Mouse (Mus musculus) forebrain, embryonic 12.5 days (tissue): ENCODE measurements at regions not wholly inside any gene's neighbourhood (a gene's known extent, or its start where the extent isn't known, plus 50 kb on each side); places are given as distances from the start of the nearest gene placed in this dataset.
A peak's percentile ranks its signal among the peaks of the same experiment; 100 is the strongest.

Experiments used
- ATAC-seq: fragments of 200-750 bp; cut with Nextera tagmentation; 2 replicates; pipeline ENCODE4 v1.8.0; 2017; ENCODE audit warnings: moderate TSS enrichment; ENCODE audit not compliant: low FRiP score
- H3K27ac ChIP-seq: fragments of 300-500 bp; sonication (generic); 2 replicates; pipeline ENCODE4 v1.5.1; 2016; ENCODE audit warnings: mild to moderate bottlenecking
- H3K27me3 ChIP-seq: fragments of 300-500 bp; sonication (generic); 2 replicates; pipeline ENCODE4 v1.6.1; 2016; ENCODE audit warnings: mild to moderate bottlenecking
- H3K36me3 ChIP-seq: fragments of 300-500 bp; sonication (generic); replicated peaks from 2 replicates; pipeline ENCODE4 v1.6.1; 2016; ENCODE audit warnings: mild to moderate bottlenecking
- H3K4me1 ChIP-seq: fragments of 300-500 bp; sonication (generic); 2 replicates; pipeline ENCODE4 v1.6.1; 2016
- H3K4me2 ChIP-seq: fragments of 300-500 bp; sonication (generic); 2 replicates; pipeline ENCODE4 v1.6.1; 2016; ENCODE audit warnings: mild to moderate bottlenecking, moderate library complexity
- H3K4me3 ChIP-seq: fragments of 300-500 bp; sonication (generic); replicated peaks from 2 replicates; pipeline ENCODE4 v1.5.1; 2016; ENCODE audit warnings: mild to moderate bottlenecking
- H3K9ac ChIP-seq: fragments of 300-500 bp; sonication (generic); 2 replicates; pipeline ENCODE4 v1.6.1; 2016; ENCODE audit warnings: mild to moderate bottlenecking
- H3K9me3 ChIP-seq: fragments of 300-500 bp; sonication (generic); 2 replicates; pipeline ENCODE4 v1.6.1; 2016
- WGBS: fragments of 180-500 bp; shearing (Covaris S2); methylation state at CpG from one replicate; pipeline ENCODE4 v1.1.7; 2016; 5-methylcytosine and 5-hydroxymethylcytosine counted together

DNA sequence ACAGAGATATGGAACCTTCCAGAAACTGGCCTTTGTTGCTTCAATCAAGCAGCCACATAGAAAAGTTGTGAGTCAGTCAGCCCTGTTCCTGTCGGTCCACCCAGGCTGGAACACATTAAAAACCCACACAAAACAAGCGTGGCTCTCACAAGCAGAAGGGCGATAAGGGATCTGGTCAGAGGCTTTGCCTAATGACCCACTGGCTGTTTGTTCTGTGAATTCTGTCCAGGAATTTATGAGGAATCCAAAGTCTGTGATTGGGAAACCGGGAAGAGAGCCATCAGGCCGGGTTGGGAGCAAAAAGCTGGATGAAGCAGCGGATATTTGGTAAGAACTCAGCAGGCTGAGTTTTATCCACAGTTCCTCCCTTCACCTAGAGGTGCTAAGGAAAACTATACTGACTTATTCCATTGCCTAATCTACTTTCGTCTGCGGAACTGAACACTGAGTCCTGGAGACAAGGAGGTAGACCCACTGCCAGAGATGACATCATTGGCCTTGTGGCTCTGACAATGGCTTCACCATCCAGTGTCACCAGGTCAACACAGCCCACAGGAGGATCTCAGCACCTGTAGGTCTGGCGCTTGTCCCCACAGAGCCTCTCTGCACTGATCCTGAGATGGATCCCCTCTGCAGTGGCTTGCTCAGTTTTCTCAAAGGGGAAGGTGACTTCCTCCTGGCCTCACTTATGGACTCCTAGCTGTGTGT lies 228.5 kb downstream of the Fam43a start:
- no peak overlapping the region for H3K27ac ChIP-seq
- 84% methylated on average over 9 of the region's 9 CpGs for WGBS
- ATAC-seq: no peak
- no peak overlapping the region for H3K4me3 ChIP-seq
- H3K36me3 ChIP-seq: no peaks in the 10 kb centered on the region
- H3K27me3 ChIP-seq: no peaks in the 10 kb centered on the region
- no peaks in the 10 kb centered on the region for H3K4me1 ChIP-seq
- H3K9ac ChIP-seq: no peak overlapping the region
- no peak overlapping the region for H3K4me2 ChIP-seq
- peaks cover 4% of the 10 kb centered on the region; the same call in 1 of the 2 replicates for H3K9me3 ChIP-seq

DNA sequence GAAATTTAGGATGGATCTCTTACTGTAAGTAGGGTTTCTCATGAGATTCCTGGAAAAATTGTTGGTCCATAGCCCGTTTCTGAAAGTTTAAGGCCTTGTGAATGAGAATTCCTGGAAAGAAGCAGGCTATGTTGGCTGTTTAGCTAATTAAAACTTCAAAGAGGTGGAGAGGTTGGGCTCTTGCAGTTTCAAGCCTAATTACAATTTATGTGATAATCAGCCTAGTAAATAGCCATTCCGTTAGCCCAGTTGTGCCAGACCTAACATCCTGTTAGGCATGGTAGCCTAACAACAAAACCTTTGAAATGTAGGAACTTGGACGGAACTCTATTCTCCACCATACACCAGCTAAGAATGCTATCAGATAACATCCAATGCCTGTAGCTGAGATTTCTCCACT lies 235.0 kb downstream of the Fam43a start:
- no peak overlapping the region for H3K4me3 ChIP-seq
- no peak overlapping the region for H3K27ac ChIP-seq
- H3K4me2 ChIP-seq: no peak overlapping the region
- no peaks in the 10 kb centered on the region for H3K4me1 ChIP-seq
- 42% methylated on average over 3 of the region's 3 CpGs for WGBS
- H3K27me3 ChIP-seq: no peaks in the 10 kb centered on the region
- peaks cover 4% of the 10 kb centered on the region; the same call in 1 of the 2 replicates for H3K9me3 ChIP-seq
- ATAC-seq: no peak
- no peaks in the 10 kb centered on the region for H3K36me3 ChIP-seq
- H3K9ac ChIP-seq: no peak overlapping the region

DNA sequence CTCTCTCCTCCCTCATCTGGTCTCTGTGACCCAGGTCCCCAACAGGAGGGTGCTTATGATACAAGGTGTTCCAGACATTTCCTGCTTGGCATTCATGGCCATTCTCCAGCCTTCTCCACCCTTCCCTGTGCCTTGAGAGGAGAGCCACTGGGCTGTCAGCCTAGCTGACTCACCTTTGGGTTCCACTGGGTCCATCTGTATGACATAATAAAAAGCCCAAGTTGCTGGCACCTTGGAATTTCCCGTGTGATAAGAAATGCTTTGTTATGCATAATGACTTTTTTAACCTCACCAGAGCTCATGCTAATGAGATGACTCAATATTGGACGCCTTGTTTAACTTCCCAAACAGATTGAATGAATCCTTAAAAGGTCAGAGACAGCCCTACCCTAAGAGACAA lies 236.2 kb downstream of the Fam43a start:
- Histone ChIP-seq H3K36me3 (no peaks in the 10 kb centered on the region), H3K27me3 (no peaks in the 10 kb centered on the region), H3K27ac (no peak overlapping the region), H3K9ac (no peak overlapping the region), H3K4me3 (no peak overlapping the region), H3K4me1 (no peaks in the 10 kb centered on the region), H3K9me3 (peaks cover 16% of the 10 kb centered on the region; the same call in 1 of the 2 replicates), H3K4me2 (no peak overlapping the region)
- WGBS: 43% methylated on average over 2 of the region's 2 CpGs
- no peak for ATAC-seq

DNA sequence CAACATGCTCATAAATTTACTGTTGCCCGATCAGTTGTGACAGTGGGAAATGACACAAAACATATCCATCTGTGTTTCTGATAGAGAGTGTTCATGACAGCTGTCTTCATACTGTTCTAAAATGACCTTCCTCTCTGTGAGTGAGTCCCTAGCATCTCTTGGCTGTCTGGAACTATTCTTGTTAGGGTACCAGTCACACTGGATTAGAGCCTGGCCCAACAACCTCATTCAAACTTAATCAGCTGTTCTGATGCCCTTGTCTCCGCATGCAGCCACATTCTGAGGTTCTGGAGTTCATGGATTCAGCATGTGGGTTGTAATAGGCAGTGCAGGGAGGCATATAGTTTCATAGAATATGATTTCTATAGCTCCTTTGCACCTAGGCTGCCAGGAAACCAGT lies 238.4 kb downstream of the Xxylt1 start:
- no peak overlapping the region for H3K4me3 ChIP-seq
- no peak overlapping the region for H3K27ac ChIP-seq
- no peaks in the 10 kb centered on the region for H3K36me3 ChIP-seq
- WGBS: 71% methylated on average over 2 of the region's 2 CpGs
- H3K4me1 ChIP-seq: no peaks in the 10 kb centered on the region
- H3K4me2 ChIP-seq: no peak overlapping the region
- no peak for ATAC-seq
- H3K9me3 ChIP-seq: peaks cover 20% of the 10 kb centered on the region; the same call in 1 of the 2 replicates
- H3K27me3 ChIP-seq: no peaks in the 10 kb centered on the region
- no peak overlapping the region for H3K9ac ChIP-seq

DNA sequence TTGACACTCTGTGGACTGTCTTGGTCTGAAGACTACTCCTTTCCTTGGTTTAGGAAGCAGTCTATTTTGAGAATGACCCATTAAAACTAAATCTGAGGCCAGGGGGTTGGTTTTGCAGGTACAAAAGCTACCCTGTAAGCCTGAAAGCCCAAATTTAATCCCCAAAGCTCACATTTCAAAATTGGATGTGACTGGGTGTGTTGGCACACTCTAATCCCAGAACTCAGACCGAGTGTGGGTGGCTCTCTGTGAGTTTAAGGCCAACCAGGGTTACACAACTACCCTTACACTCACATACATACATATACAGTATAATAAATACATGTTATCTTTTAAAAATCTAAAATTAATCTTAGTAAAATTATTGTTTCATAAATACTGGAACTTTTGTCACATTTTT lies 228.6 kb downstream of the Xxylt1 start:
- no peak overlapping the region for H3K9ac ChIP-seq
- no peak overlapping the region for H3K4me3 ChIP-seq
- no peak for ATAC-seq
- WGBS: 78% methylated on average over 1 of the region's 1 CpGs
- H3K36me3 ChIP-seq: no peaks in the 10 kb centered on the region
- H3K27ac ChIP-seq: no peak overlapping the region
- H3K9me3 ChIP-seq: no peaks in the 10 kb centered on the region
- no peaks in the 10 kb centered on the region; the same call in 1 of the 2 replicates for H3K4me1 ChIP-seq
- H3K27me3 ChIP-seq: no peaks in the 10 kb centered on the region
- no peak overlapping the region for H3K4me2 ChIP-seq

DNA sequence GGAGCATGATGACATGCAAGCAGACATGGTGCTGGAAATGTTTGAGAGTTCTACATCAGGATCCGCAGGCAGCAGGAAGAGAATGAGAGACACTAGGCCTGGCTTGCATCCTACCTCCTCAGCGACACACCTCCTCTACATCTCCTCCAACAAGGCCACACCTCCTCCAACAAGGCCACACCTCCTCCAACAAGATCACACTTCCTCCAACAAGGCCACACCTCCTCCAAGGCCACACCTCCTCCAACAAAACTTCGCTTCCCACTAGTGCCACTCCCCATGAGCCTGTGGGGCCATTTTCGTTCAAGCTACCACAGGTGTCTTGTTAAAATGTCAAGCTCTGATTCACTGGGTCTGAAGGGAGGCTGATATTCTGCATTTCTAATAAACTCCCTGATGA lies 226.5 kb downstream of the Xxylt1 start:
- 83% methylated on average over 4 of the region's 4 CpGs for WGBS

DNA sequence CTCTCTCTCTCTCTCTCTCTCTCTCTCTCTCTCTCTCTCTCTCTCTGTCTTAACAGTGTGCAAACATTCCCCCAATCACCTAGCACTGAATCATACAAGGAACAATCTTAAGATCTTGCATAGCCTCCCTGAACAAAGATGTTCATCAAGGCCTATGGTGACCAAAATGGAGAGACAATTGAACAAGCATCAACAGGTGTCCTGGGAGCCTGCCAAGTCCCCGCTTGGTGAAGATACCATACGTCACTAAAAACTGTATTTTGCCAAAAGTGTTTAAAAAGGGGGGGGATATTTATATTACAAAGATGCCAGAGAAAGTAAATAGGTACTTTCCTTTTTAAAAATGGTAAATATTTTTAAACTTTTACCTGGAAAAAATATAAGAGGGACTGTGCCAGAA lies 223.6 kb downstream of the Xxylt1 start:
- Histone ChIP-seq H3K4me2 (no peak overlapping the region), H3K4me3 (no peak overlapping the region), H3K9me3 (no peaks in the 10 kb centered on the region), H3K36me3 (no peaks in the 10 kb centered on the region), H3K27ac (no peak overlapping the region), H3K4me1 (no peaks in the 10 kb centered on the region), H3K9ac (no peak overlapping the region), H3K27me3 (no peaks in the 10 kb centered on the region)
- ATAC-seq: no peak
- WGBS: 81% methylated on average over 2 of the region's 2 CpGs

More for the DNA sequence above, 226.5 kb downstream of the Xxylt1 start:
- no peaks in the 10 kb centered on the region for H3K9me3 ChIP-seq
- H3K4me1 ChIP-seq: no peaks in the 10 kb centered on the region; the same call in 1 of the 2 replicates
- no peak overlapping the region for H3K27ac ChIP-seq
- no peaks in the 10 kb centered on the region for H3K27me3 ChIP-seq
- no peaks in the 10 kb centered on the region for H3K36me3 ChIP-seq
- no peak for ATAC-seq
- H3K4me2 ChIP-seq: no peak overlapping the region
- H3K4me3 ChIP-seq: no peak overlapping the region
- H3K9ac ChIP-seq: no peak overlapping the region

DNA sequence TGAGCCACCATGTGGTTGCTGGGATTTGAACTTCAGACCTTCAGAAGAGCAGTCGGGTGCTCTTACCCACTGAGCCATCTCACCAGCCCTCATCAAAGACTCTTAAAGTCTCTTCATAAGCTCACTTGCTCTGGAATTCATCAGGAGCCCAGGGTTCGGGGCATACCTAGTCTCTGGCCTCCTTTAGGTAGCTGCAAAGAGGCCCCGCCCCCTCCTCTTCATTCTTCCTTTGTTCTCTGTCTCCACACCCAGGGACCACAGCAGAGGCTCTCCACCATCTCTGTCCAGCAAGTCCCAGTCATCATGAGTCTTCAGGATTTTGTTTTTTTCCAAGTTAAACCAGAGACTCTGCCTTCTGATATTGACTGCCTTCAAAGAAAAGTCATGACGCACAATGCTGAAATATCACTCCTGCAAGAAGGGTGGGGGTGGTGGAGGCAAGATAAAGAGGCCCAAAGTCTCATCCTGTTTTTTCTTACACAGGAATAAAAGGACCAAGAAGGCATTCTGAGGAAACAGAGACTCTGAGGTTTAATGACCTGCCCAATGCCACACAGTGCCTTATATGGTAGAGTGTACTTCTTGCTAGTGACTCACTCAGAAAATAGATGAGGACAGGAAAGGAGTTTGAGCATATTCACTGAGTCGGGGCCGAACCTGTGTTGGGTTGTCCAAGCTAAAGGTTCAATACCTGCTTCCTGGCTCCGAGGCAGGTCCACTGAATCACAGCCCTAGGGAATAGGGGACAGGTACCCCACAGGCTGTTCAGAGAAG lies 211.9 kb downstream of the Xxylt1 start:
- Histone ChIP-seq H3K27ac (no peak overlapping the region), H3K4me1 (peaks cover 22% of the 10 kb centered on the region), H3K4me2 (no peak overlapping the region), H3K4me3 (no peak overlapping the region), H3K9ac (no peak overlapping the region), H3K36me3 (no peaks in the 10 kb centered on the region), H3K27me3 (no peaks in the 10 kb centered on the region), H3K9me3 (no peaks in the 10 kb centered on the region)
- 87% methylated on average over 7 of the region's 7 CpGs for WGBS
- ATAC-seq: no peak

DNA sequence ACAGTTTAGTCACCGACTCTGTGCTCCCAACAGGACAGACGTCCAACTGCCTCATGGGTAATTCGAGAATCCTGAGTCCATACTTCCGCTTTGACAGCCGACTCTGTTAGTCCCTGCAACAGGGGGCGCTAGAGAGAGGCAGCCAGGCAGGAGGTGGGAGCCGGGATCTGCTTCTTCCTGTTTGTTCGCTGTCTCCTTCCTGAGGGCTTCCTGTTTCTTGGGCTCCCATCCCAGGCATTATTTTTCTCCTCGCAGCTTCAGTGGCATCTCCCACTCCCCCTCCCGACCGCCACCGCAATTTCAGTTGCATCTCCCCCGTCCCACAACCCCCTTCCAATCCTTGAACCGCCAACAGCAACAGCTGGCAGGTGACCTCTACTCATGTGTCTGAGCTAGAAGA lies 211.1 kb downstream of the Xxylt1 start:
- no peak for ATAC-seq
- no peaks in the 10 kb centered on the region for H3K36me3 ChIP-seq

DNA sequence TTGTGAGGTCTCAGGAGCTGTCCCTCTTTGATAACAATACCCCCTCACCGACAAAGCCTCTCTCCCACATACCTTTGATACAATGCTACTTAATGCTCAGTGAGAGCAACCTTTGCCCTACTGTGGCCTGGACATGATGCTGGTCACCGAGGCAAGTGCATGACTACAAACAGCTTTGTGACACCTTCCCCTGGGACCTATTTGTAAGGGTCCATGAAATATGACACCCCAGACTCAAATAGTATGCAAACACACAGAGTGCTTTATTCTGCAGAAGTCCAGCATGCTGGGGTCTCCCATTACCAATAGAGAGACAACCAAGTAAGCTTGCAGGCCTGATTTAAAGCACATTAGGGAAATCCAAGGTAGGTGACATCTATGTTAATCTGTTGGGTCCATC lies 210.6 kb downstream of the Xxylt1 start:
- H3K36me3 ChIP-seq: no peaks in the 10 kb centered on the region
- no peaks in the 10 kb centered on the region for H3K27me3 ChIP-seq
- WGBS: 25% methylated on average over 2 of the region's 2 CpGs
- no peak overlapping the region for H3K27ac ChIP-seq
- no peak overlapping the region for H3K4me3 ChIP-seq
- no peaks in the 10 kb centered on the region for H3K9me3 ChIP-seq
- no peak overlapping the region for H3K4me2 ChIP-seq
- H3K4me1 ChIP-seq: peaks cover 24% of the 10 kb centered on the region
- H3K9ac ChIP-seq: no peak overlapping the region
- ATAC-seq: no peak

More for the DNA sequence above, 211.1 kb downstream of the Xxylt1 start:
- Histone ChIP-seq H3K4me1 (peaks cover 24% of the 10 kb centered on the region), H3K9ac (no peak overlapping the region), H3K27ac (no peak overlapping the region), H3K4me3 (no peak overlapping the region), H3K27me3 (no peaks in the 10 kb centered on the region), H3K4me2 (no peak overlapping the region), H3K9me3 (no peaks in the 10 kb centered on the region)
- WGBS: 78% methylated on average over 14 of the region's 14 CpGs

DNA sequence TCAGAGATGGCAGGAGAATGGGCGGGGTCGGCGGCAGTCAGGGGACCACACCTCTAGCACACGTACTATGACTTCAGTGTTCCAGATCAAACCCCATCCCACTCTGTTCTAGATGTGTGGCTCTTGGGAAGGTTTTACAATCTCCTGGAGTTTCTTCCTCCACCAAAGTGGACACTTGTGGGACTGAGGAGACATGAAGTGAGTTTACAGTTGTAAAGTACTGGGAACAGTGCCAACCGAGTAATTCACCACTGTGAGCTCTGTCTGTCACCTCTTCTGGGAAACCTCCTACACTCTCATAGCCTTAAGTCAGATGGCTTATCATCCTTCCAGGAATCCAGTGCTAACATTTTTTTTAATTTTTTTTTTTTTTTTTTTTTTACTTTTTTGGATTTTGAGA lies 209.1 kb downstream of the Xxylt1 start:
- Histone ChIP-seq H3K4me3 (no peak overlapping the region), H3K9me3 (no peaks in the 10 kb centered on the region), H3K9ac (no peak overlapping the region), H3K27me3 (no peaks in the 10 kb centered on the region), H3K4me1 (peaks cover 24% of the 10 kb centered on the region), H3K36me3 (no peaks in the 10 kb centered on the region), H3K27ac (no peak overlapping the region), H3K4me2 (no peak overlapping the region)
- 92% methylated on average over 5 of the region's 5 CpGs for WGBS
- ATAC-seq: no peak

DNA sequence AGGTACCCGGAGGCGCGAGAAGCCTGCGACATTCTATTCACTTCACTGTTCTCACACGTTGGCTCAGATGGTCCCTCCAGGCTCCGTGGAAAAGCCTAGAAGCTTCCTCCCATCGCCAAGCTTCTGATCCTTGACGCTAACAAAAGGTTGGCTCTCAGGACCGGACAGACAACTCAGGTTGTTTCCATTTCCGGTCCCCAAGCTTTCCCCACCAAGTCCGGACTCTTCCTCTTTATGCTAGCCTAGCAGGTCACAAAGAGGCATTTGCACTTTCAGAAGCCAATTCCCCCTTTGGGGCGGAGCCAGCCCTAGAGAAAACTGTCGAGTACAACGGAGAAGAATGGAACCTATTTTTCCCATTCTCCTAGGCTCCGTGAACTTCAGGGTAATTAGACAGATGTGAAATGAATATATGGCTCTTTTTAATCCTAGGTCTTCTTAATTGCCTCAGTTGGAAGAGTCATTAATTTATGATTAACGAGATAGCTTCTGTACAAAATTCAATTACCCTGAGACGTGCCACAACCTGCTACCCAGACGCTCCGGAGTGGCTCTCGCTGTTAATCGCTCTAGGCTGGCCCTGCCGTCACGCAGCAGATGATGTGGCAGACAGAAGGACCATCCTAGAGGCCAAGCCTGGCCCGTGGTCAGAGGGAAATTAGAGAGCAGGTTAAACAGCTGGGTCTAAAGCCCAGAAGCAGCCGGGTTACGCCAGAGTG lies 207.6 kb downstream of the Xxylt1 start:
- peaks cover 24% of the 10 kb centered on the region for H3K4me1 ChIP-seq
- H3K9me3 ChIP-seq: no peaks in the 10 kb centered on the region
- H3K27me3 ChIP-seq: no peaks in the 10 kb centered on the region
- H3K36me3 ChIP-seq: no peaks in the 10 kb centered on the region
- peak overlapping the region; percentile 37 for H3K4me2 ChIP-seq
- peak; percentile 90 for ATAC-seq
- WGBS: 25% methylated on average over 26 of the region's 26 CpGs
- peak overlapping the region; percentile 78 for H3K27ac ChIP-seq
- H3K4me3 ChIP-seq: no peak overlapping the region
- H3K9ac ChIP-seq: no peak overlapping the region
